Mouse (Mus musculus) megakaryocyte-erythroid progenitor cell, adult 5-6 weeks (primary cell): ENCODE measurements around the gene Gcnt1. TPM values are rescaled to one million over a fixed set of nuclear protein-coding genes. Genes with fewer than 3 reads are reported as not detected.

Experiments
- ATAC-seq: replicated peaks from 2 replicates; pipeline ENCODE4 v1.8.0; 2016; ENCODE audit warnings: mild to moderate bottlenecking, inconsistent platforms; ENCODE audit not compliant: severe bottlenecking, poor library complexity, low FRiP score, low TSS enrichment
- total RNA-seq, 2 experiments: library from RNA; stranded (forward) in 1 of 2; stranded (reverse) in 1 of 2; fragments of 200-1000, 215-1000 nt in 1 of 2; fragments of >200 nt in 1 of 2; fragmentation: Nextera tagmentation in 1 of 2; gene quantifications; 2 replicates each; pipeline ENCODE4 v1.2.3; 2014 to 2017

Gene Gcnt1
- total RNA-seq, 2 experiments from 2014 or later: 18.0 to 26.0 TPM

GRCm38 (mm10) chr19:17369581-17369980 lies 3.1 kb downstream of the Gcnt1 start:
- no peak for ATAC-seq

- peak; percentile 61; the same call in 1 of the 2 replicates for ATAC-seq
Measured at GRCm38 (mm10) chr19:17368557-17368956, 4.1 kb downstream of the Gcnt1 start.

GRCm38 (mm10) chr19:17366364-17367090 lies 6.1 kb downstream of the Gcnt1 start:
- ATAC-seq: no peak

GRCm38 (mm10) chr19:17364741-17365140 lies 7.9 kb downstream of the Gcnt1 start:
- ATAC-seq: peak; percentile 58; the same call in 1 of the 2 replicates

GRCm38 (mm10) chr19:17361181-17361580 lies 11.5 kb downstream of the Gcnt1 start:
- peak; percentile 76 for ATAC-seq

GRCm38 (mm10) chr19:17359315-17359890 lies 13.2 kb downstream of the Gcnt1 start:
- ATAC-seq: peak; percentile 12; the same call in 1 of the 2 replicates

GRCm38 (mm10) chr19:17357391-17357790 lies 15.3 kb downstream of the Gcnt1 start:
- no peak for ATAC-seq

GRCm38 (mm10) chr19:17356932-17357331 lies 15.7 kb downstream of the Gcnt1 start:
- ATAC-seq: no peak

- ATAC-seq: peak; percentile 53
Measured at GRCm38 (mm10) chr19:17355950-17356867, 16.4 kb downstream of the Gcnt1 start.

GRCm38 (mm10) chr19:17355361-17355760 lies 17.3 kb downstream of the Gcnt1 start:
- 0 out of 2 replicates have a peak, but pooled peaks have one; percentile 6 for ATAC-seq

GRCm38 (mm10) chr19:17354797-17355196 lies 17.8 kb downstream of the Gcnt1 start:
- peak; percentile 61 for ATAC-seq

GRCm38 (mm10) chr19:17354362-17354761 lies 18.3 kb downstream of the Gcnt1 start:
- ATAC-seq: no peak

GRCm38 (mm10) chr19:17353727-17354126 lies 18.9 kb downstream of the Gcnt1 start:
- ATAC-seq: no peak

- ATAC-seq: no peak
Measured at GRCm38 (mm10) chr19:17347852-17348251, 24.8 kb downstream of the Gcnt1 start.

GRCm38 (mm10) chr19:17346716-17347474 lies 25.7 kb downstream of the Gcnt1 start:
- no peak for ATAC-seq

GRCm38 (mm10) chr19:17344881-17345280 lies 27.8 kb downstream of the Gcnt1 start:
- ATAC-seq: peak; percentile 52; the same call in 1 of the 2 replicates

- no peak for ATAC-seq
Measured at GRCm38 (mm10) chr19:17339563-17339962, 33.1 kb downstream of the Gcnt1 start.

- peak; percentile 53 for ATAC-seq
Measured at GRCm38 (mm10) chr19:17337057-17337679, 35.5 kb downstream of the Gcnt1 start.

GRCm38 (mm10) chr19:17336646-17337045 lies 36.0 kb downstream of the Gcnt1 start:
- ATAC-seq: no peak
